Mouse (Mus musculus) myocyte (in vitro differentiated cells): Measurements from ENCODE around the gene Ajm1.

Experiments used
- MYOD1 ChIP-seq, 3 experiments: IDR thresholded peaks; one replicate each; pipeline ENCODE4 v1.6.1; 2011; ENCODE audit warnings: control low read depth in 2 of 3, low read depth in 2 of 3, mild to moderate bottlenecking in 2 of 3, moderate library complexity in 1 of 3; ENCODE audit not compliant: insufficient read length in 2 of 3, control insufficient read depth in 1 of 3
- MYOG ChIP-seq, 3 experiments: IDR thresholded peaks; one replicate each; pipeline ENCODE4 v1.6.1; 2011; ENCODE audit warnings: control low read depth in 2 of 3, low read depth in 2 of 3, mild to moderate bottlenecking in 2 of 3; ENCODE audit not compliant: insufficient read length in 2 of 3, control insufficient read depth in 1 of 3, insufficient read depth in 1 of 3
- POLR2A ChIP-seq: IDR thresholded peaks from one replicate; pipeline ENCODE4 v1.6.1; 2011; ENCODE audit warnings: low read depth, mild to moderate bottlenecking, control low read depth, moderate library complexity; ENCODE audit not compliant: insufficient read length
- POLR2AphosphoS2 ChIP-seq: IDR thresholded peaks from one replicate; pipeline ENCODE4 v1.6.1; 2011; ENCODE audit warnings: low read depth, control low read depth; ENCODE audit not compliant: insufficient read length
- SRF ChIP-seq: IDR thresholded peaks from one replicate; pipeline ENCODE4 v1.6.1; 2011; ENCODE audit warnings: low read depth; ENCODE audit not compliant: control insufficient read depth, insufficient read length
- USF1 ChIP-seq: IDR thresholded peaks from one replicate; pipeline ENCODE4 v1.6.1; 2011; ENCODE audit warnings: low read depth, mild to moderate bottlenecking, control low read depth, moderate library complexity

DNA sequence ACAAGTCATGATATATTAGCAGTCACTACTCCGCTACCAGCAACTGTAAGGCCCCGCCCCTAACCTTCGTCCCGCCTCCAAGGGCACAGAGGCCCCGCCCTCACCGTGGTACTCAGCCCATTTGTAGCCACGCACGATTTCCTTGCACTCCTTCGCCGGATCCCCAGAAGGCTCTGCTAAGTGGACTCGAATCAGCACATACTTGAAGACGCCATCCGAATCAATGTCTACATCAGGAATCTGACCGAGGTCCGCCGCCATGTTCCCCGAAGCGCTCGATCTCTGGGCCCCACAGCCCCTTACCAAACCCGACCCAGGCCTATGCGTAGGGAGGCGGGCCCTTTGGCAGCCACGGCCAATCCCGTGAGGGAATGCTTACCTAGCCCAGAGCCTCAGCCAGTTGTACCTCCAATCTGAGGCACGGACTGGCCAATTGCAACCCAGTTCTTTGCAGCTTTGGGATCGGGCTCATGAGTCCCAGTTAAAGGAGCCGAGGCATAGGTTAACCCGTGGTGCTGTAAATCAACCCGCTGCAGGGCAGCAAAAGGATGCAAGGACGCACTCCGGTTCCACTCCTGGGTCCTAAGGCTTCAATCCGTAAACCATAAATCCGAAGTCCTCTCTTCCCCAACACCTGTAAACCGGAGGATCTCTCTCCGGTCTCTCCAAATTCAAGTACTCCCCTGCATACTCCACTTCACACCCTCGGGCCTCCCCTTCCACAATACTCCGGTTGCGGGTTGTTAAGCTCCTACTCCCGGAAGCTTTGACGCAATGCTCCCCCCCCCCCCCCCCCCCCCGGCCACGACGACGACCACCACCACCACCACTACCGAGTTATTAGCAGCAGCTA, 6.8 kb downstream of the Ajm1 start, which contains the start of the genes Mamdc4 and Phpt1:
- TF ChIP-seq USF1 (no peak), POLR2A (peak; percentile 60), POLR2AphosphoS2 (peak; percentile 77), MYOG (IDR thresholded peaks at IDR 0.05; ENCODE audit: control insufficient read depth in 1 of 3, insufficient read depth in 1 of 3, insufficient read length in 2 of 3, low read depth in 2 of 3) (no peak), MYOD1 (IDR thresholded peaks at IDR 0.05; ENCODE audit: control insufficient read depth in 1 of 3, insufficient read length in 2 of 3, low read depth in 2 of 3) (no peak), SRF (no peak)
